Mouse (Mus musculus): ENCODE results near the gene Mtfp1.

DNA sequence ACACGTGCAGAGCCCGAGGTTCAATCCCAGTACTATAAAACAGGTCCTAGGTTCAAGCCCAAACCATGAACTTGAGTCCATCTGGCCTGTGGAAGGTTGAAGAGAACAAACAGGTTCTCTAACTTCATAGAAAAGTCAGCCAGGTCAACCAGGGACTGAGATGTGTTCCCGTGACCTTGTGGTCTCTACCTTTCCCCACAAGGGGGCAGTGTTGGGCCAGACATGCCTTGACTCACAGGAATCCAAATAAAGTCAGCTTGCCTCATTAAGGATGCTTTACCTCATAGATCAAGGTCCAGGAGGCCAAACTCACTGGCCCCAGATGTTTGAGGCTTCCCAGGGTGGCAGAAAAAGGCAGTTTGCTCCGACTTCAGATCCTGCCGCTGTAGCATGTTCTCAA is 41.7 kb downstream of the Mtfp1 start:
- peak; percentile 96 for TF ChIP-seq CTCF (conservative IDR thresholded peaks at IDR 0.05; ENCODE audit: insufficient read depth, insufficient read length, low read depth, low read length)
- no peak for TF ChIP-seq POLR2A (IDR thresholded peaks at IDR 0.05; ENCODE audit: low read depth, low read length)
